Mouse (Mus musculus) stomach, embryonic 15.5 days (tissue): ENCODE data around the gene Oaf. TPM values are rescaled to one million over a fixed set of nuclear protein-coding genes. Genes with fewer than 3 reads are reported as not detected.

Source experiments
- ATAC-seq: fragments of 200-750 bp; cut with Nextera tagmentation; 2 replicates; pipeline ENCODE4 v1.8.0; 2017; ENCODE audit warnings: low read depth, moderate number of reproducible peaks, moderate TSS enrichment; ENCODE audit not compliant: insufficient read depth, low FRiP score
- H3K27ac ChIP-seq: fragments of 300-500 bp; sonication (generic); 2 replicates; pipeline ENCODE4 v1.5.1; 2015; ENCODE audit warnings: mild to moderate bottlenecking, inconsistent platforms
- H3K27me3 ChIP-seq: fragments of 300-500 bp; sonication (generic); replicated peaks from 2 replicates; pipeline ENCODE4 v1.6.1; 2015; ENCODE audit warnings: inconsistent platforms
- H3K36me3 ChIP-seq: fragments of 300-500 bp; sonication (generic); 2 replicates; pipeline ENCODE4 v1.6.1; 2015; ENCODE audit warnings: inconsistent platforms
- H3K4me1 ChIP-seq: fragments of 300-500 bp; sonication (generic); 2 replicates; pipeline ENCODE4 v1.6.1; 2015; ENCODE audit warnings: inconsistent platforms
- H3K4me2 ChIP-seq: fragments of 300-500 bp; sonication (generic); 2 replicates; pipeline ENCODE4 v1.6.1; 2015; ENCODE audit warnings: mild to moderate bottlenecking, inconsistent platforms
- H3K4me3 ChIP-seq: fragments of 300-500 bp; sonication (generic); replicated peaks from 2 replicates; pipeline ENCODE4 v1.5.1; 2015; ENCODE audit warnings: inconsistent platforms
- H3K9ac ChIP-seq: fragments of 300-500 bp; sonication (generic); 2 replicates; pipeline ENCODE4 v1.6.1; 2015; ENCODE audit warnings: inconsistent platforms
- H3K9me3 ChIP-seq: fragments of 300-500 bp; sonication (generic); 2 replicates; pipeline ENCODE4 v1.6.1; 2016; ENCODE audit warnings: inconsistent platforms
- WGBS: fragments of 180-500 bp; shearing (Covaris S2); methylation state at CpG from one replicate; pipeline ENCODE4 v1.1.7; 2015; 5-methylcytosine and 5-hydroxymethylcytosine counted together
- polyA plus RNA-seq: library from polyadenylated mRNA; unstranded; fragments of >200 nt; fragmentation: Nextera tagmentation; extraction: Ambion mirVana; gene quantifications from 2 replicates; pipeline ENCODE4 v1.2.1, GENCODE M21; 2015

Oaf gene
- polyA plus RNA-seq = 60.6 and 65.7 TPM in 2 replicates

GRCm38 (mm10) chr9:43239712-43240593 lies at the start of gene Oaf:
Oaf (minus strand) TSS chr9:43239911.
- peak; percentile 91 for ATAC-seq
- H3K27me3 ChIP-seq = no peaks in the 10 kb centered on the region
- peak within 1 kb of the TSS; percentile 85 for H3K4me3 ChIP-seq
- H3K36me3 ChIP-seq = no peaks in the 10 kb centered on the region
- H3K9ac ChIP-seq = peak within 1 kb of the TSS; percentile 81
- 1% methylated on average over 44 of the region's 44 CpGs for WGBS
- H3K9me3 ChIP-seq = no peaks in the 10 kb centered on the region
- peaks cover 30% of the 10 kb centered on the region for H3K4me1 ChIP-seq
- H3K27ac ChIP-seq = peak within 1 kb of the TSS; percentile 95
- peak within 1 kb of the TSS; percentile 81 for H3K4me2 ChIP-seq

GRCm38 (mm10) chr9:43286870-43287269 lies 47.2 kb upstream of the Oaf start:
- Histone ChIP-seq H3K4me1 (no peaks in the 10 kb centered on the region), H3K9me3 (no peaks in the 10 kb centered on the region), H3K9ac (no peak overlapping the region), H3K4me2 (peak overlapping the region; percentile 37; the same call in 1 of the 2 replicates), H3K27me3 (no peaks in the 10 kb centered on the region), H3K4me3 (no peak overlapping the region), H3K27ac (no peak overlapping the region), H3K36me3 (no peaks in the 10 kb centered on the region)
- ATAC-seq = no peak
- 5% methylated on average over 20 of the region's 20 CpGs for WGBS

GRCm38 (mm10) chr9:43285281-43285680 lies 45.6 kb upstream of the Oaf start:
- H3K4me3 ChIP-seq = no peak overlapping the region
- 74% methylated on average over 4 of the region's 4 CpGs for WGBS
- H3K4me2 ChIP-seq = no peak overlapping the region
- no peak overlapping the region for H3K9ac ChIP-seq
- ATAC-seq = no peak
- no peaks in the 10 kb centered on the region for H3K9me3 ChIP-seq
- no peaks in the 10 kb centered on the region for H3K27me3 ChIP-seq
- H3K36me3 ChIP-seq = no peaks in the 10 kb centered on the region
- no peak overlapping the region for H3K27ac ChIP-seq
- H3K4me1 ChIP-seq = no peaks in the 10 kb centered on the region

- Histone ChIP-seq H3K9me3 (no peaks in the 10 kb centered on the region), H3K27me3 (no peaks in the 10 kb centered on the region), H3K4me3 (no peak overlapping the region), H3K4me2 (no peak overlapping the region), H3K4me1 (no peaks in the 10 kb centered on the region), H3K9ac (no peak overlapping the region), H3K36me3 (no peaks in the 10 kb centered on the region), H3K27ac (no peak overlapping the region)
- 5% methylated on average over 6 of the region's 6 CpGs for WGBS
- ATAC-seq = peak; percentile 84; the same call in 1 of the 2 replicates
Observed at GRCm38 (mm10) chr9:43284284-43284683, 44.6 kb upstream of the Oaf start.

- peaks cover 23% of the 10 kb centered on the region for H3K27me3 ChIP-seq
- no peaks in the 10 kb centered on the region for H3K9me3 ChIP-seq
- no peak overlapping the region for H3K4me2 ChIP-seq
- H3K36me3 ChIP-seq = no peaks in the 10 kb centered on the region
- H3K27ac ChIP-seq = 0 out of 2 replicates have a peak overlapping the region, but pooled peaks have one; percentile 31
- H3K9ac ChIP-seq = no peak overlapping the region
- 0 out of 2 replicates have a peak, but pooled peaks cover 8% of the 10 kb centered on the region for H3K4me1 ChIP-seq
- H3K4me3 ChIP-seq = no peak overlapping the region
- WGBS = 62% methylated on average over 9 of the region's 9 CpGs
- no peak for ATAC-seq
Observed at GRCm38 (mm10) chr9:43273735-43274134, 34.0 kb upstream of the Oaf start.

GRCm38 (mm10) chr9:43271761-43272518 lies 32.2 kb upstream of the Oaf start:
- 72% methylated on average over 14 of the region's 14 CpGs for WGBS
- H3K4me3 ChIP-seq = no peak overlapping the region

GRCm38 (mm10) chr9:43270723-43271252 lies 31.1 kb upstream of the Oaf start:
- Histone ChIP-seq H3K27ac (no peak overlapping the region), H3K4me3 (0 out of 2 replicates have a peak overlapping the region, but pooled peaks have one; percentile 3), H3K9me3 (no peaks in the 10 kb centered on the region), H3K36me3 (no peaks in the 10 kb centered on the region), H3K9ac (no peak overlapping the region), H3K4me1 (0 out of 2 replicates have a peak, but pooled peaks cover 8% of the 10 kb centered on the region), H3K27me3 (peaks cover 23% of the 10 kb centered on the region), H3K4me2 (peak overlapping the region; percentile 40)
- ATAC-seq = no peak
- WGBS = 19% methylated on average over 17 of the region's 17 CpGs

More at GRCm38 (mm10) chr9:43271761-43272518, 32.2 kb upstream of the Oaf start:
- H3K9ac ChIP-seq = no peak overlapping the region
- H3K4me1 ChIP-seq = 0 out of 2 replicates have a peak, but pooled peaks cover 8% of the 10 kb centered on the region
- H3K4me2 ChIP-seq = no peak overlapping the region
- no peaks in the 10 kb centered on the region for H3K36me3 ChIP-seq
- ATAC-seq = no peak
- peaks cover 23% of the 10 kb centered on the region for H3K27me3 ChIP-seq
- no peaks in the 10 kb centered on the region for H3K9me3 ChIP-seq
- no peak overlapping the region for H3K27ac ChIP-seq

- Histone ChIP-seq H3K9ac (no peak overlapping the region), H3K4me2 (no peak overlapping the region), H3K4me3 (no peak overlapping the region), H3K9me3 (no peaks in the 10 kb centered on the region), H3K27ac (no peak overlapping the region), H3K36me3 (no peaks in the 10 kb centered on the region), H3K4me1 (peaks cover 9% of the 10 kb centered on the region), H3K27me3 (peaks cover 23% of the 10 kb centered on the region)
- no peak for ATAC-seq
- 46% methylated on average over 8 of the region's 8 CpGs for WGBS
Observed at GRCm38 (mm10) chr9:43269166-43269565, 29.5 kb upstream of the Oaf start.

GRCm38 (mm10) chr9:43267357-43267756 lies 27.6 kb upstream of the Oaf start:
- H3K4me2 ChIP-seq = no peak overlapping the region
- peaks cover 23% of the 10 kb centered on the region for H3K27me3 ChIP-seq
- ATAC-seq = no peak
- 75% methylated on average over 8 of the region's 8 CpGs for WGBS
- H3K27ac ChIP-seq = no peak overlapping the region
- peaks cover 26% of the 10 kb centered on the region for H3K4me1 ChIP-seq
- no peak overlapping the region for H3K4me3 ChIP-seq
- no peak overlapping the region for H3K9ac ChIP-seq
- H3K36me3 ChIP-seq = no peaks in the 10 kb centered on the region
- H3K9me3 ChIP-seq = no peaks in the 10 kb centered on the region

GRCm38 (mm10) chr9:43265194-43265593 lies 25.5 kb upstream of the Oaf start:
- 62% methylated on average over 9 of the region's 9 CpGs for WGBS
- H3K4me2 ChIP-seq = no peak overlapping the region
- H3K9ac ChIP-seq = no peak overlapping the region
- H3K27ac ChIP-seq = no peak overlapping the region
- H3K36me3 ChIP-seq = no peaks in the 10 kb centered on the region
- no peaks in the 10 kb centered on the region for H3K9me3 ChIP-seq
- ATAC-seq = no peak
- peaks cover 2% of the 10 kb centered on the region; the same call in 1 of the 2 replicates for H3K27me3 ChIP-seq
- peaks cover 30% of the 10 kb centered on the region for H3K4me1 ChIP-seq
- H3K4me3 ChIP-seq = no peak overlapping the region

GRCm38 (mm10) chr9:43263946-43264451 lies 24.3 kb upstream of the Oaf start:
- H3K4me3 ChIP-seq = no peak overlapping the region
- peak; percentile 70 for ATAC-seq
- peaks cover 30% of the 10 kb centered on the region for H3K4me1 ChIP-seq
- H3K27ac ChIP-seq = peak overlapping the region; percentile 95
- no peak overlapping the region for H3K4me2 ChIP-seq
- 29% methylated on average over 11 of the region's 11 CpGs for WGBS
- no peak overlapping the region for H3K9ac ChIP-seq
- H3K27me3 ChIP-seq = no peaks in the 10 kb centered on the region
- no peaks in the 10 kb centered on the region for H3K9me3 ChIP-seq
- H3K36me3 ChIP-seq = no peaks in the 10 kb centered on the region
